Mouse (Mus musculus): ENCODE results near the gene Dnah7c.

- TF ChIP-seq CTCF (IDR thresholded peaks at IDR 0.05; ENCODE audit: low read depth) (peak; percentile 44), EP300 (optimal IDR thresholded peaks at IDR 0.05) (no peak)
These were observed 431.1 kb downstream of the Dnah7c start for GRCm38 (mm10) chr1:46856498-46856897.
